Mouse (Mus musculus): ENCODE data around the gene Mettl13.

DNA sequence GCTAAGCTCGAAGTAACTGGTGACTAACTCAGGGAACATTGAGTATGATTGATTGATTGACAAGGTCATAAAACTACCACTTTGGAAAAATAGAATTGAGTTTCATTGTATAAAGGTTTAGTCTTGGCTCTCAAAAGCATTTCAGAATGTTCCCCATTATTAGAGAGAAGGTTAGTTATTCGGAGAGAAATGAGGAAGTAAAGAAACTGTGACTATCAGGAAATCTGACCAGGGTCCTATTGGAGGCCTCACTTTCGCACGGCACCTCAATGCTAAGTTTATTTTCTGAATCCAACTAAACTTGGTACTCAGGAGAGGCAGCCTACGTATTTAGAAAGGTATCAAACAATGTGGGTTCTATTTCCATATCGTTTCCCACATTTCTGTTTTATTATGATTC lies 42.7 kb downstream of the Mettl13 start:
- TF ChIP-seq EP300 (IDR thresholded peaks at IDR 0.05) = no peak
- TF ChIP-seq CTCF (IDR thresholded peaks at IDR 0.05) = no peak
